ENCODE assay signal across 8 mouse cellular contexts in genomic region chr17:29464519-29465140, GRCm38 (mm10). TPM values are rescaled to one million over a fixed set of nuclear protein-coding genes. Genes with fewer than 3 reads are reported as not detected.
DNase-seq lines count a peak whose midpoint lies in the region; ATAC-seq and TF ChIP-seq lines count a peak whose summit lies in the region.

No protein-coding gene starts in this region.

- peak overlapping the region; percentile 95 for H3K27ac ChIP-seq in ES-E14 (ENCODE audit: insufficient read depth, low read depth, low read length, poor library complexity, severe bottlenecking)
- peak overlapping the region; percentile 44; the same call in 1 of the 2 replicates for H3K27ac ChIP-seq in hindbrain, embryonic 13.5 days
- H3K27ac ChIP-seq in midbrain, embryonic 10.5 days (replicated peaks), result peak overlapping the region; percentile 91

- peaks cover 21 to 33% of the 10 kb centered on the region in 2 experiments for H3K4me1 ChIP-seq in ES-E14 (ENCODE audit: control insufficient read depth in 2 of 2, insufficient read depth in 2 of 2, low read length in 2 of 2, poor library complexity in 1 of 2)
- H3K4me1 ChIP-seq in hindbrain, embryonic 13.5 days (replicated peaks), result peaks cover 47% of the 10 kb centered on the region
- H3K4me1 ChIP-seq in midbrain, embryonic 10.5 days, result peaks cover 73% of the 10 kb centered on the region

- ATAC-seq in hindbrain, embryonic 13.5 days (ENCODE audit: low FRiP score), result no peak
- no peak for ATAC-seq in erythroid progenitor cell, adult 5-6 weeks (replicated peaks; ENCODE audit: low FRiP score, poor library complexity, severe bottlenecking)
- no peak for ATAC-seq in granulocyte monocyte progenitor cell, adult 5-6 weeks (replicated peaks; ENCODE audit: poor library complexity, severe bottlenecking)

- intact Hi-C loops in left cerebral cortex, postnatal 36 days (cut with DNase I), result no loop called here

- peaks cover 4% of the 10 kb centered on the region; the same call in 1 of the 2 replicates for H3K36me3 ChIP-seq in ES-E14 (ENCODE audit: control insufficient read depth, insufficient read depth, low read length, poor library complexity, severe bottlenecking)
- no peaks in the 10 kb centered on the region for H3K36me3 ChIP-seq in hindbrain, embryonic 13.5 days
- no peaks in the 10 kb centered on the region for H3K36me3 ChIP-seq in midbrain, embryonic 10.5 days

- H3K9me3 ChIP-seq in ES-E14 (ENCODE audit: control insufficient read depth, insufficient read depth, low read depth, low read length), result no peaks in the 10 kb centered on the region
- no peaks in the 10 kb centered on the region for H3K9me3 ChIP-seq in hindbrain, embryonic 13.5 days
- H3K9me3 ChIP-seq in midbrain, embryonic 10.5 days (replicated peaks), result no peaks in the 10 kb centered on the region

- peak overlapping the region; percentile 49 for H3K4me2 ChIP-seq in hindbrain, embryonic 13.5 days

- in situ Hi-C loops in ES-E14 (cut with MboI; ENCODE audit: low sequenced_read_pairs in 2 of 2, unreplicated experiment in 2 of 2), result no loop called here

- peak; percentile 41 for DNase-seq in adrenal gland, adult 2 months
- DNase-seq in adrenal gland, adult 8-10 months, result no peak
- no peak for DNase-seq in ES-E14 (ENCODE audit: low read depth, low spot score)
- DNase-seq in midbrain, embryonic 10.5 days (ENCODE audit: low spot score), result peak; percentile 52
- no peak for DNase-seq in left cerebral cortex, postnatal 36 days (ENCODE audit: low spot score in 2 of 2)

- peaks cover 8% of the 10 kb centered on the region; the same call in 1 of the 2 replicates for H3K27me3 ChIP-seq in hindbrain, embryonic 13.5 days
- peaks cover 4% of the 10 kb centered on the region; the same call in 1 of the 2 replicates for H3K27me3 ChIP-seq in midbrain, embryonic 10.5 days (ENCODE audit: low read depth, poor library complexity, severe bottlenecking)

- H3K4me3 ChIP-seq in ES-E14 (ENCODE audit: insufficient read depth in 1 of 2, low read depth in 1 of 2, low read length in 2 of 2, poor library complexity in 1 of 2, severe bottlenecking in 1 of 2), result peak overlapping the region; percentile 53 to 77; a peak in 3 of 4 replicates
- peak overlapping the region; percentile 24; the same call in 1 of the 2 replicates for H3K4me3 ChIP-seq in hindbrain, embryonic 13.5 days
- peak overlapping the region; percentile 51 for H3K4me3 ChIP-seq in midbrain, embryonic 10.5 days

- WGBS in hindbrain, embryonic 13.5 days, result 9% methylated on average over 17 of the region's 17 CpGs
- 5% methylated on average over 17 of the region's 17 CpGs for WGBS in midbrain, embryonic 10.5 days

- peak overlapping the region; percentile 71; the same call in 1 of the 2 replicates for H3K9ac ChIP-seq in ES-E14 (ENCODE audit: insufficient read depth, low read depth, low read length, poor library complexity, severe bottlenecking)
- no peak overlapping the region for H3K9ac ChIP-seq in hindbrain, embryonic 13.5 days

TF ChIP-seq in ES-E14, 5 proteins besides CTCF, POLR2A, EP300 and RAD21:
- no peak for TF ChIP-seq ZC3H11A (IDR thresholded peaks at IDR 0.05; ENCODE audit: borderline replicate concordance, low read depth, low read length)
- TF ChIP-seq MAFK (IDR thresholded peaks at IDR 0.05; ENCODE audit: insufficient read depth, low read depth, low read length), result no peak
- TF ChIP-seq CHD2 (IDR thresholded peaks at IDR 0.05; ENCODE audit: low read depth, low read length), result no peak
- TF ChIP-seq ZNF384 (IDR thresholded peaks at IDR 0.05; ENCODE audit: low read depth, low read length), result no peak
- TF ChIP-seq HCFC1 (IDR thresholded peaks at IDR 0.05; ENCODE audit: borderline replicate concordance, insufficient read depth, low read length), result no peak
TF ChIP-seq in ES-E14: peak in this region for 0.

RNA-seq across cellular contexts. Expression of gene Pim1, which starts 25.9 kb away (rescaled TPM):
- 100 to 1,000 TPM; 120 to 124 TPM for total RNA-seq in adrenal gland, adult 2 months (2021)
- polyA plus RNA-seq in adrenal gland, adult 2 months (2012; rRNA removed), result 150 and 153 TPM in 2 replicates
- total RNA-seq in adrenal gland, adult 8-10 months (2022), result 100 to 1,000 TPM in 1 of 4 experiments, 10 to 100 TPM in 3; 55.1 to 168 (median 83.0) TPM
- total RNA-seq in ES-E14 (2012; rRNA removed), result 75.3 and 82.0 TPM in 2 replicates
- polyA plus RNA-seq in hindbrain, embryonic 13.5 days (2015; fragmentation: Nextera tagmentation; extraction: Ambion mirVana), result 12.7 and 13.8 TPM in 2 replicates
- 27.2 and 33.8 TPM in 2 replicates for polyA plus RNA-seq in midbrain, embryonic 10.5 days (2016; fragmentation: Nextera tagmentation; extraction: Ambion mirVana)
- 88.0 and 102 TPM in 2 replicates for total RNA-seq in erythroid progenitor cell, adult 5-6 weeks (2015; ENCODE audit: low replicate concordance)
- total RNA-seq in erythroid progenitor cell, adult 5-6 weeks (2017; ENCODE audit: low replicate concordance), result 143 and 147 TPM in 2 replicates
- total RNA-seq in left cerebral cortex, postnatal 36 days (2021), result 1 to 10 TPM; 6.0 to 7.1 TPM
- total RNA-seq in granulocyte monocyte progenitor cell, adult 5-6 weeks (2014; fragmentation: Nextera tagmentation), result 33.0 and 59.6 TPM in 2 replicates
- 89.9 and 94.0 TPM in 2 replicates for total RNA-seq in granulocyte monocyte progenitor cell, adult 5-6 weeks (2017)

Comparison
In these comparisons a context has a peak if more than half of its experiments do, and no peak if none do; other contexts are left out.
1. DNase-seq: peak in adrenal gland, adult 2 months (single experiment) and midbrain, embryonic 10.5 days (single experiment); none in adrenal gland, adult 8-10 months (single experiment), ES-E14 (single experiment) and left cerebral cortex, postnatal 36 days (0 of 2).
2. H3K27ac ChIP-seq: peak in every context shown above with its lines; median percentile 95 in ES-E14; 91 in midbrain, embryonic 10.5 days; 44 in hindbrain, embryonic 13.5 days.
3. Peak in every context shown above with its lines, with median percentiles within 50 percentile points of each other: H3K4me3 ChIP-seq.